ENCODE assay signal across 13 mouse cellular contexts in the genomic region with DNA sequence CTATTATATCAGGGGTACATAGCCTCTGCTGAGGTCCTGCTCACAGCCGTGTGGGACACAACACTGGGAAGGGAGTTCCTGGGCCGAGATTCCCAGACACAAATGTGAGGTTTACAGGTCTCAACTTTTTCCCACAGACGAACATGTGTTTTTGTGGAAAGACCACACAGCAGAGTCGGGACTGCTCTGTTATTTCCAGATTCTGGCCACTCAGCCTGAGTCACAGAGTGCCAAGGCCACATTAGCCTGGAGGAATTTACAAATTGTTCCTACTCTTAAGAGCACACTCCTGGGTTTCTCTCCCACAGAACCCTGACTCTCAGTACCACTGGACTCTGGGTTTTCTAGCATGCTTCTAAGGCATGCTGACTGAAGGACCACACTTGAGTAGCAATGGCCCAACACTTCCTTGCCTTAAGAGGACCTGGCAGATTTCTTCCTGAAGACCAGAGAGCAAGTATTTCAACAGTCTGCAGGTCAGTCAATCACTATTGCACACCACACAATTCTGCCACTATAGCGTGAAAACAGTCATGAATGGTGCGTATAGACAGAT. TPM values are rescaled to one million over a fixed set of nuclear protein-coding genes. Genes with fewer than 3 reads are reported as not detected.
DNase-seq lines count a peak whose midpoint lies in the region.
"Had no signal": no experiment of that assay in that cellular context is flagged by ENCODE, and none has a peak within 500 bp of the region (broad histone marks: within the 10 kb centered on the region; RNA-seq: fewer than 3 reads in every experiment).

No protein-coding gene starts in this region.

- peak; percentile 44 to 65 for DNase-seq in lung, adult 18-20 months
- DNase-seq in lung, postnatal 14 days, result no peak
- peak; percentile 41 for DNase-seq in adrenal gland, postnatal 10 days
- DNase-seq in adrenal gland, postnatal 36 days, result peak; percentile 66 to 73
- peak; percentile 60 for DNase-seq in lung, postnatal 36 days
- DNase-seq in gastrocnemius, postnatal 36 days, result no peak
- no peak for DNase-seq in layer of hippocampus, adult 18-20 months (ENCODE audit: low spot score in 2 of 2)
- DNase-seq: cerebellum, adult 8-10 months; gastrocnemius, postnatal 10 days; heart, adult 18-20 months; heart, postnatal 10 days; kidney, adult 18-20 months; liver, embryonic 13.5 days had no signal

- intact Hi-C loops in gastrocnemius, postnatal 36 days (cut with DNase I), result no loop called here

RNA-seq across cellular contexts. Expression of a gene that starts 10.0 kb away (rescaled TPM):
- 10 to 100 TPM in 1 of 2 experiments, 1 to 10 TPM in 1; 7.6 to 13.0 TPM for total RNA-seq in adrenal gland, postnatal 10 days (2021)
- 10 to 100 TPM in 1 of 2 experiments, 1 to 10 TPM in 1; 9.1 to 10.9 TPM for total RNA-seq in adrenal gland, postnatal 36 days (2021)
- total RNA-seq in gastrocnemius, postnatal 36 days (2021), result 1 to 10 TPM; 1.5 to 2.9 TPM
- total RNA-seq in layer of hippocampus, adult 18-20 months (2021), result 1 to 10 TPM; 8.1 to 8.8 TPM

Comparison
In these comparisons a context has a peak if more than half of its experiments do, and no peak if none do; other contexts are left out.
1. DNase-seq: peak in lung, adult 18-20 months (2 of 2), adrenal gland, postnatal 10 days (single experiment), adrenal gland, postnatal 36 days (2 of 2) and lung, postnatal 36 days (single experiment); none in lung, postnatal 14 days (single experiment), gastrocnemius, postnatal 36 days (0 of 2) and layer of hippocampus, adult 18-20 months (0 of 2).